Mouse (Mus musculus) Patski (cell line): Measurements from ENCODE around the gene Plk1. TPM values are rescaled to one million over a fixed set of nuclear protein-coding genes. Genes with fewer than 3 reads are reported as not detected.

Experiments used
- ATAC-seq: fragments of 100-300 bp; one replicate; pipeline ENCODE4 v1.8.0; 2021
- CTCF ChIA-PET: fragments of 350-600 bp; sonication (Branson Sonifier 250); formaldehyde crosslinking; loops from one replicate; lab custom pipeline; 2022; ENCODE audit warnings: inconsistent platforms; lab: Charles Lee
- POLR2A ChIA-PET: fragments of 350-600 bp; sonication (Branson Sonifier 250); formaldehyde crosslinking; loops from one replicate; lab custom pipeline; 2022; ENCODE audit warnings: antibody characterized with exemption, inconsistent platforms; lab: Charles Lee
- DNase-seq: peaks from one replicate; pipeline ENCODE4 v3.0.0-alpha.2; 2011; ENCODE audit warnings: low read depth, low spot score
- H3K27me3 ChIP-seq: fragments of 371-371 bp; one replicate; pipeline ENCODE4 v1.5.1; 2021
- CTCF ChIP-seq: fragments of 100-300 bp; IDR thresholded peaks from one replicate; pipeline ENCODE4 v1.5.1; 2021
- in situ Hi-C: fragments of 300-500 bp; cut with MboI; formaldehyde crosslinking; loops from 3 replicates; pipeline ENCODE4 v1.11.1; 2018; ENCODE audit warnings: low pct_unique_long_range_greater_than_20kb, mixed read lengths
- polyA plus RNA-seq: library from polyadenylated mRNA; unstranded; gene quantifications from one replicate; pipeline ENCODE4 v1.2.3, GENCODE M21; 2021

The Plk1 gene
- polyA plus RNA-seq: 55.8 TPM

DNA sequence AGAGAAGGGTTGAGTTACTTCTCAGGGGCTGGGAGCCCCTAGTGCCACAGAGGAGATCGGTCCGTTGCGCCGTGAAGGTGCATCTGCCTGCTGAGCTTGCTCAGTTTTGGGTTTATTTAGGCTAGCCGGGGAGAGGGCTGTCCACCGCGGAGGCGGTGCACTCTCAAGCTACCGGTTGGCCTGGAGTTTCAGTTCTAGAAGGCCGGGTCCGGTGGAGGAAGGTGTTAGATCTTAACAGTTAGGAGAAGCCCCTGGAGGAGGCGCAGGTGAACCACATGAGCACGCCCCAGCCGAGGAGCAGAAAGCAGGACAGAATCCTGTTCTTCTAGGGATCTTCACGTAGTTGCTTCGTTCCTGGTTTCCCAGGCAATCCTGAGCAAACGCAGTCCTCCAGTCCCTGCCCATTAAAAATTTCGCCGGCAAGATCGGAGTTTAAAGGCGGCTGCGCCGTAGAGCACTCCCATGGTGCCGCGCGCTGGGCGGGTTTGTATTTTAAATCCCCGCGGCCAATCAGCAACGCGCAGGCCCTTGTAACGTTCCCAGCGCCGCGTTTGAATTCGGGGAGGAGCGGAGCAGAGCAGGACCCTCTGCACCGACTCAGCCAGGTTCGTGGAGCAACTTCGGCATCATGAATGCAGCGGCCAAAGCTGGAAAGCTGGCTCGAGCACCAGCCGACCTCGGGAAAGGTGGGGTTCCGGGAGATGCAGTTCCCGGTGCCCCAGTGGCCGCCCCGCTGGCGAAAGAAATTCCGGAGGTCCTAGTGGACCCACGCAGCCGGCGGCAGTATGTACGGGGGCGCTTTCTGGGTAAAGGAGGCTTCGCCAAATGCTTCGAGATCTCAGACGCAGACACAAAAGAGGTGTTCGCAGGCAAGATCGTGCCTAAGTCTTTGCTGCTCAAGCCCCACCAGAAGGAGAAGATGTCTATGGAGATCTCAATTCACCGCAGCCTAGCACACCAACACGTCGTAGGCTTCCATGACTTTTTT, at the start of gene Plk1:
Gene Plk1, plus strand, starts transcription at position 525 of the 988 bp plus-strand sequence.
- in situ Hi-C loops: no loop called here
- POLR2A ChIA-PET: interaction anchor here (0.6 to 1.1 kb wide), 2 partner anchors 14 to 38 kb away, joined by 3 read pairs; no protein-coding TSS in a partner anchor
- CTCF ChIA-PET: interaction anchor here (1.8 kb wide), 1 partner anchor 38 kb away, joined by 3 read pairs; no protein-coding TSS in a partner anchor
- H3K27me3 ChIP-seq: no peaks in the 10 kb centered on the region
- ATAC-seq (peak; percentile 93), DNase-seq (peak; percentile 44)
- no peak for TF ChIP-seq CTCF

DNA sequence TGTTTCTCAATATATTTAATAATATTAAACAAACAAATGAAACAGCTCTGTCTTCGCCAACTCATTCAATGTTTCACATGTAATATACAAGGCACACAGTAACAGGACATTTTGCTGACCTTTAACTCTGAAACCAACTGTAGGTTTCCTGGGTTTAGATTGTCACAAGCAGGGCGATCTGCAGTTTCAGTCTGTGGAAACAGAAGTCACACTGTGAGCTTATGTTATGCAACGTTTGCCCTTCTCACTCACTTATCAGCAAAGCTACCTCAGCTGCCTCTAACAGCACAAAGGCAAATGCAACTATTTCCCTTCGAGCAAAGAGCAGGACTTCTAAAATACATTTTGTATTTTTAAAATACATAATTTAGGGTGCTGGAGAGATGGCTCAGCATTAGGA, 35.7 kb upstream of the Plk1 start:
- H3K27me3 ChIP-seq: no peaks in the 10 kb centered on the region
- in situ Hi-C loops: no loop called here
- POLR2A ChIA-PET: no interaction called here
- CTCF ChIA-PET: interaction anchor here (2.4 kb wide), 1 partner anchor 10 kb away, joined by 6 read pairs; no protein-coding TSS in a partner anchor
- no peak for ATAC-seq
- DNase-seq: no peak
- no peak for TF ChIP-seq CTCF

DNA sequence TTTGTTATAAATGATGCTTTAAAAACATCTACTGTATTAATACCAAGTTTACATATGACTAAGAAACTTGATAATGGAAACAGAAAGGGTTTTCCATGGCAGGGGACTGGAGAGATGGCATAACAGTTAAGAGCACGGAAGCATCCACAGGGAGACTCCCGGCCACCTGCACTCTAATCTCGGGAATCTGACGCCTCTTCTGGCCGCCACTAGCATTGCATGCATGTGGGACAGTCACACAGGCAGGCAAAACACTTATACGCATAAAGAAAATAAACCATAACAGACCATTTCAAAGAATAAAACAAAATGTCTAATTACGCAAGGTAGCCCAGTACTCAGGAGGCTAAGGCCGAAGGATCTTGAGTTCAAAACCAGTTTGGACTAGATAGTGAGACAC, 33.6 kb upstream of the Plk1 start:
- CTCF ChIA-PET: interaction anchor here (2.4 kb wide), 1 partner anchor 12 kb away, joined by 6 read pairs; no protein-coding TSS in a partner anchor
- POLR2A ChIA-PET: no interaction called here
- DNase-seq: no peak
- no peak for TF ChIP-seq CTCF
- H3K27me3 ChIP-seq: no peaks in the 10 kb centered on the region
- no peak for ATAC-seq
- in situ Hi-C loops: no loop called here

DNA sequence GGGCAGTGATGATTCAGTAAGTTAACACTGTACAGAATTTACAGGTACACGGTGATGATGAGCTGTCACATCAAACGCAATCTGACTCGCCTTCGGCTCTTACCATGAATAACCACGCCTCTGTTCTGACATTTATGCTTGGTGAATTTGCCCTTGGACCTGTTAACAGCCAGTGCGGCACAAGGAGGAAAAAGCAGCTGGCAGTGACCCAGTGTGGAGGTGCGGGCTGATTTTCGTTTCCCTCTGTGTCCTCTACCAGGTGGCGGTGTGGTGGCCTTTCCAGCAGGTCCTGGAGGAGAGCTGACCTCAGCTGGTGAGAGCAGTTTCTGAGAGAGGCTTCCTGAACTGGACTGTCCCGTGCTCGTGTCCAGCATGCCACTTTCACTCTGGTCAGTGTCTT, 32.3 kb upstream of the Plk1 start:
- in situ Hi-C loops: no loop called here
- POLR2A ChIA-PET: no interaction called here
- ATAC-seq (no peak), DNase-seq (no peak)
- H3K27me3 ChIP-seq: no peaks in the 10 kb centered on the region
- CTCF ChIA-PET: no interaction called here
- TF ChIP-seq CTCF: no peak

DNA sequence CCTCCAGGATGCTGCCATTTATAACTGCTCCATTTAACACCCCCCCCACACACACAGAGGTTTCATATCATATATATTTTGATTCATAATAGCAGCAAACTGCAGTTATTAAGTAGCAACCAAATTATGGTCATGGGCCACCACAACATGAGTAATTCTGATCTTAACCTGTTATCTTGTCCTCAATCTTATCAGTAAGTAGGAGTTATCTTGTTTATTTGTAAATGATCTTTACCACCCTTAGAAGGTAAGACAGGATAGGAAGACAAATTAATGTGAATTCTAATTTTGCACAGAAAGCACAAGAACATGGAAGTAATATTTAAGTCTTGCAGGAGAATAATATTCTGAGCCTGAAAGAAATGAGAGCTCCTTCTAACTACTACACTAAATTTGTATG, 27.4 kb upstream of the Plk1 start:
- TF ChIP-seq CTCF: no peak
- no peak for ATAC-seq
- POLR2A ChIA-PET: no interaction called here
- CTCF ChIA-PET: no interaction called here
- no peaks in the 10 kb centered on the region for H3K27me3 ChIP-seq
- in situ Hi-C loops: no loop called here
- no peak for DNase-seq

DNA sequence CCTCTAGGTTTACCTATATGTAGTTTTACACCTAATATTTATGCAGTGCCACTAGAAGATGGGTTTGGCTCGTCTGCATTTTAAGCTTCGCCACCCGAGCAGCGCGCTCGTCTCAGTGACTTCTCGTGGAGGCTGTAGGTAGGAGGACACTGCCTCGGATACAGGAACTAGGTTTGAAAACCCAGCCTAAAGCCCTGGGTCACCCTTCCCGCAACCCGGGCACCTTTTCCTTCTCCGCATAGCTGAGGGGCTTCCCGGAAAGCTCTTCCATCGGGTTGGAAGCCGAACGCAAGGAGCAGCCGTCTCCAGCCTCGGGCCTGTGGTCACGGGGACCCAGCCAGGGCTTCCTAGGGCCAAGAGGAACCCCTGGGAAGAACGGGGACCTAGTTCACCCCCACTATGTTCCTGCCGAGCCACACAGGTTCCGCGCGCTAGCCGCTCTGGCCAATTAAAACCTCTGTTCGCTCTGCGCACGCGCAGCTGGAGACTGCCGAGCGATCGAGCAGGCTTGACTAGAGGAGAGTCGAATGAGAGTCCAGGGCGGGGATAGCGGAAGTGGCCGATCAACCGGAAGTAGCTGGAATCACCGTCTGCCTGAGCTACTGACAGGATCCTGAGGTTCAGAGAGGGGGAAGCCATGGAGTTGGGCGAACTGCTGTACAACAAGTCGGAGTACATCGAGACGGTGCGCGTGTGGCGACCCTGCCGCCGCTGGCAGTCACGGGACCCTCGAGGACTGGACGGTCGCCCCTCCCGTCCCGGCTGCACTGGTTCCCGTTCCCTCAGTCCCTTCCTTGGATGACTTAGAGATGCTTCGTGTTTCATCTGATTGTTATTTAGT, 26.5 kb upstream of the Plk1 start, which contains the start of the genes Palb2 and Dctn5:
Gene Palb2, minus strand, starts transcription at position 489 of the 841 bp plus-strand sequence.
Gene Dctn5, plus strand, starts transcription at position 545 of the 841 bp plus-strand sequence.
- in situ Hi-C loops: no loop called here
- DNase-seq (peak; percentile 77), ATAC-seq (peak; percentile 96)
- TF ChIP-seq CTCF: no peak
- H3K27me3 ChIP-seq: no peaks in the 10 kb centered on the region
- CTCF ChIA-PET: no interaction called here
- POLR2A ChIA-PET: no interaction called here

DNA sequence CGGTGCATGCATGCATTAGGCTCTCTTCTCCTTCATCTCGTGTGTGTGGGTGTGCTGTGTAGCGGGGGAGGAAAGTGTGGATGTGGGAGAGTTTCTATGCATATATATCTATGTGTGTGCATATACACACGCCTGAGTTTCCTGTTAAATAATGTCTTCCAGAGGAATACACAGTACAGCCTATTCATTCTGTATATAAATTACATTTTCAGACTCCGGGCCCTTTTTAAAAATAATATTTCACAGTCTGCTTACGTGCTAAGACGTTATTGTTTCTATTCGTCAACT, 26.0 kb upstream of the Plk1 start:
- POLR2A ChIA-PET: interaction anchor here (0.8 kb wide), 1 partner anchor 12 kb away, joined by 3 read pairs; no protein-coding TSS in a partner anchor
- no peak for TF ChIP-seq CTCF
- CTCF ChIA-PET: no interaction called here
- ATAC-seq (no peak), DNase-seq (no peak)
- no peaks in the 10 kb centered on the region for H3K27me3 ChIP-seq
- in situ Hi-C loops: no loop called here

DNA sequence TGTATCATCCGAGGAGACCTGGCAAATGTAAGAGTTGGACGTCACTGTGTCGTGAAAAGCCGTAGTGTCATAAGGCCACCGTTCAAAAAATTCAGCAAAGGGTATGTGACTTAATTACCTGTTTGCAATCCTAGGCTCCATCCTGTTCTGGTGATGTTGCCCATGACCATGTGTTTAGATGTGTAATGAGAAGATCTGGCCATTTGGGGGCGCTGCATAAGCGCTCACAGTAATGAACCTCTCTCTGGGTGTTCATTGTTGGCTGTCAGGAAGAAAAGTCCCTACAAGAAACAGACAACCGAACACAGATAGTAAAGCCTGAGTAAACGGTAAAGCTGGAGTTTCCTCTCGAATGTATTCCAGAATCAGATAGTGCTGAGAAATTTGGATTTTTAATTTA, 24.2 kb upstream of the Plk1 start:
- in situ Hi-C loops: no loop called here
- ChIA-PET CTCF (no interaction called here), POLR2A (no interaction called here)
- DNase-seq (no peak), ATAC-seq (no peak)
- H3K27me3 ChIP-seq: no peaks in the 10 kb centered on the region
- TF ChIP-seq CTCF: peak; percentile 65

DNA sequence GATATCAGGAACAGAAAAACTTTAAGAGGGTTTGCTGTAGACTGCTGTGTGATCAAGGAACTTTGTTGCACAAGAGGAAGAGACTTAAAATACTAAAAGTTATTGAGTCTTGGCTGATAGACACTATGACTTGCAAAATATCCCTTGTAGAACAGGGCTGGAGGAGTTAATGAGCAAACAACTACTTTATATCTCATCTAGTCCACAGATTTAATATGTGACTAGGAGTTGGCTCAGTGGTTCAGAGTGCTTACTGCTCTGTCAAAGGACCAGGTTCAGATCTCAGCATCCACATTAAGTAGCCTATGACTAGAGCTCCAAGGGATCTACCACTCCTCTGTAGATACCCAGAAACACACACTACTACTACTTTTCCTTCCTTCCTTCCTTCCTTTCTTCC, 22.2 kb upstream of the Plk1 start:
- no peaks in the 10 kb centered on the region for H3K27me3 ChIP-seq
- ATAC-seq (no peak), DNase-seq (no peak)
- in situ Hi-C loops: no loop called here
- ChIA-PET POLR2A (no interaction called here), CTCF (no interaction called here)
- TF ChIP-seq CTCF: no peak

DNA sequence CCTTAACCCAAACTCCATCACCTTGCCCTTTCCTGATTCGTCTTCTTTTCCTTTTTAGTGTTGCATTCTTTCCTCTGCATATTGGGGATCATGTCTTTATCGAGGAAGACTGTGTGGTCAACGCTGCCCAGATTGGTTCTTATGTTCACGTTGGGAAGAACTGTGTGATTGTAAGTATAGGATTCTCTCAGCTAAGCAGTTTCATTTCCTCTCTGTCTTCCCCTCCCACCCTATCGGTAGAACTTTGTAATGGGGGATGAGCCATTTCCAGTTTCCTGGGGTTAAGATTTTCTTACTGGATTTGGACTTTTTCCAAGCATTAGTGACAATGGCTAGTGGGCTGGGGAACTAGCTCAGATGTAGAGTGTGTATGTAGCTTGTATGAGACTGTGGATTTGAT, 21.0 kb upstream of the Plk1 start:
- CTCF ChIA-PET: no interaction called here
- in situ Hi-C loops: no loop called here
- no peak for TF ChIP-seq CTCF
- ATAC-seq (no peak), DNase-seq (no peak)
- POLR2A ChIA-PET: no interaction called here
- H3K27me3 ChIP-seq: no peaks in the 10 kb centered on the region
